Mouse (Mus musculus): ENCODE measurements around the gene 4930572O03Rik. TPM values are rescaled to one million over a fixed set of nuclear protein-coding genes. Genes with fewer than 3 reads are reported as not detected.
"Not testable (repeated sequence)": the region's sequence is repeated elsewhere in the genome, so short reads cannot be mapped to it uniquely, and the experiment has no call there.

Gene 4930572O03Rik
- total and polyA plus RNA-seq, 2 experiments from 2014 or later: not detected

GRCm38 (mm10) chr5:15645707-15646106 is 11.2 kb downstream of the 4930572O03Rik start:
- not testable (repeated sequence) for H3K4me1 ChIP-seq (ENCODE audit: insufficient read depth, low read length); ATAC-seq; H3K9ac ChIP-seq (replicated peaks; ENCODE audit: low read length); H3K4me3 ChIP-seq (ENCODE audit: low read length); H3K27me3 ChIP-seq (ENCODE audit: insufficient read depth, low read length); H3K4me2 ChIP-seq (ENCODE audit: low read depth, low read length); H3K9me3 ChIP-seq (ENCODE audit: low read length); H3K27ac ChIP-seq; H3K36me3 ChIP-seq (ENCODE audit: insufficient read depth, low read length)
- TF ChIP-seq CTCF (IDR thresholded peaks at IDR 0.05; ENCODE audit: low read depth): peak; percentile 43
- WGBS: 32% methylated on average over 6 of the region's 6 CpGs
- DNase-seq (ENCODE audit: low spot score): peak; percentile 16

GRCm38 (mm10) chr5:15637637-15638036 is 19.2 kb downstream of the 4930572O03Rik start:
- WGBS: 66% methylated on average over 2 of the region's 2 CpGs

GRCm38 (mm10) chr5:15630068-15630467 is 26.8 kb downstream of the 4930572O03Rik start:
- H3K9me3 ChIP-seq (ENCODE audit: low read length); ATAC-seq; H3K9ac ChIP-seq (replicated peaks; ENCODE audit: low read length); H3K4me1 ChIP-seq (ENCODE audit: insufficient read depth, low read length); H3K27ac ChIP-seq; H3K4me2 ChIP-seq (ENCODE audit: low read depth, low read length); H3K36me3 ChIP-seq (ENCODE audit: insufficient read depth, low read length); H3K4me3 ChIP-seq (ENCODE audit: low read length); H3K27me3 ChIP-seq (ENCODE audit: insufficient read depth, low read length): not testable (repeated sequence)
- peak; percentile 43 for TF ChIP-seq CTCF (IDR thresholded peaks at IDR 0.05; ENCODE audit: low read depth)
- peak; percentile 43 for DNase-seq (ENCODE audit: low spot score)
- WGBS: 30% methylated on average over 5 of the region's 5 CpGs

More at GRCm38 (mm10) chr5:15637637-15638036, 19.2 kb downstream of the 4930572O03Rik start:
- H3K9ac ChIP-seq (replicated peaks; ENCODE audit: low read length); H3K27ac ChIP-seq; H3K9me3 ChIP-seq (ENCODE audit: low read length); DNase-seq (ENCODE audit: low spot score); H3K4me1 ChIP-seq (ENCODE audit: insufficient read depth, low read length); H3K36me3 ChIP-seq (ENCODE audit: insufficient read depth, low read length); H3K4me3 ChIP-seq (ENCODE audit: low read length); H3K27me3 ChIP-seq (ENCODE audit: insufficient read depth, low read length); ATAC-seq; H3K4me2 ChIP-seq (ENCODE audit: low read depth, low read length): not testable (repeated sequence)

- not testable (repeated sequence) for ATAC-seq; H3K4me1 ChIP-seq (ENCODE audit: insufficient read depth, low read length); H3K9me3 ChIP-seq (ENCODE audit: low read length); H3K27ac ChIP-seq; H3K9ac ChIP-seq (replicated peaks; ENCODE audit: low read length); DNase-seq (ENCODE audit: low spot score); H3K4me2 ChIP-seq (ENCODE audit: low read depth, low read length); H3K4me3 ChIP-seq (ENCODE audit: low read length); H3K36me3 ChIP-seq (ENCODE audit: insufficient read depth, low read length); H3K27me3 ChIP-seq (ENCODE audit: insufficient read depth, low read length)
- 40% methylated on average over 1 of the region's 1 CpGs for WGBS
Measured at GRCm38 (mm10) chr5:15628136-15628535, 28.7 kb downstream of the 4930572O03Rik start.

- not testable (repeated sequence) for DNase-seq (ENCODE audit: low spot score); ATAC-seq; H3K27ac ChIP-seq; H3K27me3 ChIP-seq (ENCODE audit: insufficient read depth, low read length); H3K4me1 ChIP-seq (ENCODE audit: insufficient read depth, low read length); H3K4me2 ChIP-seq (ENCODE audit: low read depth, low read length); H3K9ac ChIP-seq (replicated peaks; ENCODE audit: low read length); H3K9me3 ChIP-seq (ENCODE audit: low read length); H3K4me3 ChIP-seq (ENCODE audit: low read length); H3K36me3 ChIP-seq (ENCODE audit: insufficient read depth, low read length)
- 60% methylated on average over 1 of the region's 1 CpGs for WGBS
Measured at GRCm38 (mm10) chr5:15618764-15619163, 38.1 kb downstream of the 4930572O03Rik start, which contains the start of gene Speer4d. Gene Speer4d (plus strand): TSS chr5:15619064.

- not testable (repeated sequence) for H3K4me3 ChIP-seq (ENCODE audit: low read length); DNase-seq (ENCODE audit: low spot score); H3K4me2 ChIP-seq (ENCODE audit: low read depth, low read length); H3K36me3 ChIP-seq (ENCODE audit: insufficient read depth, low read length); H3K9me3 ChIP-seq (ENCODE audit: low read length); H3K27me3 ChIP-seq (ENCODE audit: insufficient read depth, low read length); H3K27ac ChIP-seq; ATAC-seq; H3K4me1 ChIP-seq (ENCODE audit: insufficient read depth, low read length); H3K9ac ChIP-seq (replicated peaks; ENCODE audit: low read length)
- 74% methylated on average over 3 of the region's 3 CpGs for WGBS
Measured at GRCm38 (mm10) chr5:15616195-15616594, 40.7 kb downstream of the 4930572O03Rik start.

- H3K9ac ChIP-seq (replicated peaks; ENCODE audit: low read length); H3K4me2 ChIP-seq (ENCODE audit: low read depth, low read length); H3K4me1 ChIP-seq (ENCODE audit: insufficient read depth, low read length); H3K9me3 ChIP-seq (ENCODE audit: low read length); H3K27me3 ChIP-seq (ENCODE audit: insufficient read depth, low read length); H3K36me3 ChIP-seq (ENCODE audit: insufficient read depth, low read length); H3K27ac ChIP-seq; ATAC-seq; H3K4me3 ChIP-seq (ENCODE audit: low read length): not testable (repeated sequence)
- TF ChIP-seq CTCF (IDR thresholded peaks at IDR 0.05; ENCODE audit: low read depth): peak; percentile 46
- DNase-seq (ENCODE audit: low spot score): peak; percentile 58
- WGBS: 1% methylated on average over 1 of the region's 1 CpGs
Measured at GRCm38 (mm10) chr5:15610695-15611094, 46.2 kb downstream of the 4930572O03Rik start.

GRCm38 (mm10) chr5:15606677-15607076 is 50.2 kb downstream of the 4930572O03Rik start:
- WGBS: 70% methylated on average over 5 of the region's 6 CpGs
- H3K9me3 ChIP-seq (ENCODE audit: low read length); H3K4me3 ChIP-seq (ENCODE audit: low read length); H3K36me3 ChIP-seq (ENCODE audit: insufficient read depth, low read length); H3K27ac ChIP-seq; H3K27me3 ChIP-seq (ENCODE audit: insufficient read depth, low read length); DNase-seq (ENCODE audit: low spot score); H3K4me2 ChIP-seq (ENCODE audit: low read depth, low read length); H3K4me1 ChIP-seq (ENCODE audit: insufficient read depth, low read length); H3K9ac ChIP-seq (replicated peaks; ENCODE audit: low read length): not testable (repeated sequence)
- 0 out of 2 replicates have a peak, but pooled peaks have one; percentile 47 for ATAC-seq

- H3K27me3 ChIP-seq (ENCODE audit: insufficient read depth, low read length); H3K27ac ChIP-seq; DNase-seq (ENCODE audit: low spot score); H3K4me2 ChIP-seq (ENCODE audit: low read depth, low read length); H3K36me3 ChIP-seq (ENCODE audit: insufficient read depth, low read length); H3K9ac ChIP-seq (replicated peaks; ENCODE audit: low read length); H3K4me1 ChIP-seq (ENCODE audit: insufficient read depth, low read length); ATAC-seq; H3K4me3 ChIP-seq (ENCODE audit: low read length): not testable (repeated sequence)
- 75% methylated on average over 8 of the region's 8 CpGs for WGBS
- H3K9me3 ChIP-seq (ENCODE audit: low read length): peaks cover 15% of the 10 kb centered on the region
Measured at GRCm38 (mm10) chr5:15603585-15603984, 53.3 kb downstream of the 4930572O03Rik start.

- ATAC-seq; H3K9ac ChIP-seq (replicated peaks; ENCODE audit: low read length); H3K4me3 ChIP-seq (ENCODE audit: low read length); H3K27ac ChIP-seq; H3K4me2 ChIP-seq (ENCODE audit: low read depth, low read length); H3K27me3 ChIP-seq (ENCODE audit: insufficient read depth, low read length); H3K36me3 ChIP-seq (ENCODE audit: insufficient read depth, low read length); H3K4me1 ChIP-seq (ENCODE audit: insufficient read depth, low read length); DNase-seq (ENCODE audit: low spot score): not testable (repeated sequence)
- H3K9me3 ChIP-seq (ENCODE audit: low read length): peaks cover 15% of the 10 kb centered on the region
- WGBS: 68% methylated on average over 2 of the region's 2 CpGs
Measured at GRCm38 (mm10) chr5:15603008-15603407, 53.9 kb downstream of the 4930572O03Rik start.
